Mouse (Mus musculus): ENCODE data around the gene Slc35g3. TPM values are rescaled to one million over a fixed set of nuclear protein-coding genes. Genes with fewer than 3 reads are reported as not detected.

Slc35g3 gene
- polyA plus RNA-seq, 1 experiment from 2014 or later = not detected

- H3K27ac ChIP-seq = no peak overlapping the region
- DNase-seq = no peak
- H3K36me3 ChIP-seq = no peaks in the 10 kb centered on the region
- no peak for ATAC-seq (ENCODE audit: low read depth)
- peaks cover 17% of the 10 kb centered on the region for H3K4me1 ChIP-seq (replicated peaks)
- no peak overlapping the region for H3K4me2 ChIP-seq
- no peak overlapping the region for H3K9ac ChIP-seq
- 31% methylated on average over 4 of the region's 4 CpGs for WGBS (ENCODE audit: insufficient replicate concordance)
- H3K9me3 ChIP-seq (replicated peaks) = no peaks in the 10 kb centered on the region
- peaks cover 54% of the 10 kb centered on the region for H3K27me3 ChIP-seq
- no peak overlapping the region for H3K4me3 ChIP-seq (replicated peaks)
Observed at GRCm38 (mm10) chr11:69781828-69782227, 20.1 kb upstream of the Slc35g3 start.

- peaks cover under 1% of the 10 kb centered on the region for H3K4me1 ChIP-seq (replicated peaks)
- H3K4me2 ChIP-seq = no peak overlapping the region
- WGBS (ENCODE audit: insufficient replicate concordance) = 48% methylated on average over 7 of the region's 7 CpGs
- H3K36me3 ChIP-seq = 0 out of 2 replicates have a peak, but pooled peaks cover 4% of the 10 kb centered on the region
- no peaks in the 10 kb centered on the region for H3K9me3 ChIP-seq (replicated peaks)
- no peak overlapping the region for H3K9ac ChIP-seq
- no peak overlapping the region for H3K4me3 ChIP-seq (replicated peaks)
- peaks cover 71% of the 10 kb centered on the region for H3K27me3 ChIP-seq
- DNase-seq = no peak
- ATAC-seq (ENCODE audit: low read depth) = no peak
- no peak overlapping the region for H3K27ac ChIP-seq
Observed at GRCm38 (mm10) chr11:69778985-69779384, 17.2 kb upstream of the Slc35g3 start.

GRCm38 (mm10) chr11:69778258-69778982 is 16.7 kb upstream of the Slc35g3 start:
- Histone ChIP-seq H3K4me3 (replicated peaks) (no peak overlapping the region), H3K4me1 (replicated peaks) (no peaks in the 10 kb centered on the region), H3K4me2 (no peak overlapping the region), H3K9me3 (replicated peaks) (no peaks in the 10 kb centered on the region), H3K27me3 (peaks cover 71% of the 10 kb centered on the region), H3K9ac (no peak overlapping the region), H3K27ac (no peak overlapping the region), H3K36me3 (0 out of 2 replicates have a peak, but pooled peaks cover 4% of the 10 kb centered on the region)
- 59% methylated on average over 23 of the region's 23 CpGs for WGBS (ENCODE audit: insufficient replicate concordance)
- no peak for DNase-seq
- ATAC-seq (ENCODE audit: low read depth) = no peak

GRCm38 (mm10) chr11:69777504-69778257 is 15.9 kb upstream of the Slc35g3 start:
- Histone ChIP-seq H3K4me3 (replicated peaks) (no peak overlapping the region), H3K27ac (no peak overlapping the region), H3K9me3 (replicated peaks) (no peaks in the 10 kb centered on the region), H3K36me3 (0 out of 2 replicates have a peak, but pooled peaks cover 4% of the 10 kb centered on the region), H3K4me1 (replicated peaks) (no peaks in the 10 kb centered on the region), H3K9ac (no peak overlapping the region), H3K27me3 (peaks cover 71% of the 10 kb centered on the region), H3K4me2 (no peak overlapping the region)
- no peak for ATAC-seq (ENCODE audit: low read depth)
- 52% methylated on average over 26 of the region's 26 CpGs for WGBS (ENCODE audit: insufficient replicate concordance)
- no peak for DNase-seq

GRCm38 (mm10) chr11:69776488-69776887 is 14.7 kb upstream of the Slc35g3 start:
- peaks cover 59% of the 10 kb centered on the region for H3K27me3 ChIP-seq
- H3K4me2 ChIP-seq = no peak overlapping the region
- H3K36me3 ChIP-seq = 0 out of 2 replicates have a peak, but pooled peaks cover 4% of the 10 kb centered on the region
- DNase-seq (no peak), ATAC-seq (ENCODE audit: low read depth) (no peak)
- H3K9ac ChIP-seq = no peak overlapping the region
- H3K9me3 ChIP-seq (replicated peaks) = no peaks in the 10 kb centered on the region
- H3K27ac ChIP-seq = no peak overlapping the region
- H3K4me3 ChIP-seq (replicated peaks) = no peak overlapping the region
- H3K4me1 ChIP-seq (replicated peaks) = no peaks in the 10 kb centered on the region
- 80% methylated on average over 20 of the region's 20 CpGs for WGBS (ENCODE audit: insufficient replicate concordance)

- H3K27ac ChIP-seq = no peak overlapping the region
- DNase-seq = no peak
- H3K36me3 ChIP-seq = 0 out of 2 replicates have a peak, but pooled peaks cover 4% of the 10 kb centered on the region
- no peak overlapping the region for H3K4me3 ChIP-seq (replicated peaks)
- 60% methylated on average over 10 of the region's 10 CpGs for WGBS (ENCODE audit: insufficient replicate concordance)
- ATAC-seq (ENCODE audit: low read depth) = no peak
- H3K4me2 ChIP-seq = no peak overlapping the region
- H3K9ac ChIP-seq = no peak overlapping the region
- no peaks in the 10 kb centered on the region for H3K4me1 ChIP-seq (replicated peaks)
- H3K27me3 ChIP-seq = peaks cover 56% of the 10 kb centered on the region
- H3K9me3 ChIP-seq (replicated peaks) = no peaks in the 10 kb centered on the region
Observed at GRCm38 (mm10) chr11:69775716-69776115, 13.9 kb upstream of the Slc35g3 start.

- DNase-seq (no peak), ATAC-seq (ENCODE audit: low read depth) (no peak)
- Histone ChIP-seq H3K4me1 (replicated peaks) (0 out of 2 replicates have a peak, but pooled peaks cover 2% of the 10 kb centered on the region), H3K4me3 (replicated peaks) (no peak overlapping the region), H3K9ac (no peak overlapping the region), H3K36me3 (0 out of 2 replicates have a peak, but pooled peaks cover 4% of the 10 kb centered on the region), H3K27ac (no peak overlapping the region), H3K9me3 (replicated peaks) (no peaks in the 10 kb centered on the region), H3K27me3 (peaks cover 49% of the 10 kb centered on the region), H3K4me2 (no peak overlapping the region)
- 39% methylated on average over 5 of the region's 5 CpGs for WGBS (ENCODE audit: insufficient replicate concordance)
Observed at GRCm38 (mm10) chr11:69774961-69775360, 13.2 kb upstream of the Slc35g3 start.

- peak overlapping the region; percentile 51; the same call in 1 of the 2 replicates for H3K27ac ChIP-seq
- 65% methylated on average over 4 of the region's 4 CpGs for WGBS (ENCODE audit: insufficient replicate concordance)
Observed at GRCm38 (mm10) chr11:69767625-69767909, 5.8 kb upstream of the Slc35g3 start.

GRCm38 (mm10) chr11:69766872-69767624 is 5.3 kb upstream of the Slc35g3 start:
- Histone ChIP-seq H3K27ac (peak overlapping the region; percentile 72), H3K9me3 (replicated peaks) (no peaks in the 10 kb centered on the region), H3K4me2 (peak overlapping the region; percentile 94), H3K4me1 (replicated peaks) (peaks cover 38% of the 10 kb centered on the region), H3K36me3 (no peaks in the 10 kb centered on the region), H3K9ac (peak overlapping the region; percentile 83), H3K4me3 (replicated peaks) (peak overlapping the region; percentile 76), H3K27me3 (peaks cover 6% of the 10 kb centered on the region; the same call in 1 of the 2 replicates)
- no peak for ATAC-seq (ENCODE audit: low read depth)
- DNase-seq = no peak
- WGBS (ENCODE audit: insufficient replicate concordance) = 65% methylated on average over 13 of the region's 13 CpGs

More at GRCm38 (mm10) chr11:69767625-69767909, 5.8 kb upstream of the Slc35g3 start:
- no peak for ATAC-seq (ENCODE audit: low read depth)
- Histone ChIP-seq H3K4me3 (replicated peaks) (no peak overlapping the region), H3K9ac (0 out of 2 replicates have a peak overlapping the region, but pooled peaks have one; percentile 83), H3K36me3 (no peaks in the 10 kb centered on the region), H3K27me3 (peaks cover 6% of the 10 kb centered on the region; the same call in 1 of the 2 replicates), H3K4me2 (peak overlapping the region; percentile 94), H3K9me3 (replicated peaks) (no peaks in the 10 kb centered on the region), H3K4me1 (replicated peaks) (peaks cover 38% of the 10 kb centered on the region)
- DNase-seq = no peak

GRCm38 (mm10) chr11:69766126-69766609 is 4.4 kb upstream of the Slc35g3 start:
- under 1% methylated on average over 37 of the region's 37 CpGs for WGBS (ENCODE audit: insufficient replicate concordance)
- peak overlapping the region; percentile 94 for H3K4me2 ChIP-seq
- H3K36me3 ChIP-seq = no peaks in the 10 kb centered on the region
- ATAC-seq (ENCODE audit: low read depth) (peak; percentile 79), DNase-seq (peak; percentile 52)
- H3K27ac ChIP-seq = peak overlapping the region; percentile 72
- peaks cover 6% of the 10 kb centered on the region; the same call in 1 of the 2 replicates for H3K27me3 ChIP-seq
- peak overlapping the region; percentile 76 for H3K4me3 ChIP-seq (replicated peaks)
- peak overlapping the region; percentile 83 for H3K9ac ChIP-seq
- peaks cover 38% of the 10 kb centered on the region for H3K4me1 ChIP-seq (replicated peaks)
- no peaks in the 10 kb centered on the region for H3K9me3 ChIP-seq (replicated peaks)
